In genomic region chr19:4303640-4303995, GRCm38 (mm10) we compare ENCODE assay signal across 8 mouse cellular contexts. TPM values are rescaled to one million over a fixed set of nuclear protein-coding genes. Genes with fewer than 3 reads are reported as not detected.
A peak's percentile ranks its signal among the peaks of the same experiment; 100 is the strongest.
DNase-seq lines count a peak whose midpoint lies in the region; ATAC-seq and TF ChIP-seq lines count a peak whose summit lies in the region.
"Had no signal": no experiment of that assay in that cellular context is flagged by ENCODE, and none has a peak within 500 bp of the region (broad histone marks: within the 10 kb centered on the region; RNA-seq: fewer than 3 reads in every experiment).

No protein-coding gene starts in this region.

- peaks cover 61% of the 10 kb centered on the region for H3K4me1 ChIP-seq in hindbrain, embryonic 14.5 days (replicated peaks; ENCODE audit: control insufficient read depth, insufficient read depth, low read length)
- H3K4me1 ChIP-seq in hindbrain, embryonic 11.5 days (replicated peaks; ENCODE audit: control insufficient read depth, insufficient read depth, low read length), result peaks cover 24% of the 10 kb centered on the region
- peaks cover 34% of the 10 kb centered on the region for H3K4me1 ChIP-seq in bone marrow macrophage, adult 2 months (ENCODE audit: control insufficient read depth, insufficient read depth, low read length)
- peaks cover 60% of the 10 kb centered on the region for H3K4me1 ChIP-seq in midbrain, embryonic 16.5 days (ENCODE audit: control insufficient read depth, insufficient read depth, low read length)

- DNase-seq in hindbrain, embryonic 14.5 days (ENCODE audit: low spot score), result no peak
- no peak for DNase-seq in hindbrain, embryonic 11.5 days (ENCODE audit: low spot score)
- DNase-seq in B cell, adult 2 months, result peak; percentile 45 to 55
- DNase-seq in ovary, adult 18-20 months (ENCODE audit: low spot score), result no peak
- no peak for DNase-seq in ovary, postnatal 14 days (ENCODE audit: low spot score)

- no peak overlapping the region for H3K4me3 ChIP-seq in hindbrain, embryonic 14.5 days (replicated peaks; ENCODE audit: low read length)
- no peak overlapping the region for H3K4me3 ChIP-seq in hindbrain, embryonic 11.5 days (ENCODE audit: low read depth, low read length)
- peak overlapping the region; percentile 91 for H3K4me3 ChIP-seq in bone marrow macrophage, adult 2 months (ENCODE audit: insufficient read depth, low read length)
- H3K4me3 ChIP-seq in midbrain, embryonic 16.5 days (ENCODE audit: low read depth, low read length), result no peak overlapping the region

- no peak for ATAC-seq in hindbrain, embryonic 14.5 days (ENCODE audit: low FRiP score)
- ATAC-seq in hindbrain, embryonic 11.5 days (ENCODE audit: low FRiP score), result no peak
- no peak for ATAC-seq in midbrain, embryonic 16.5 days
- ATAC-seq: activated CD4-positive, CD25-positive, alpha-beta regulatory T cell, adult 4 months had no signal

- no peak overlapping the region for H3K9ac ChIP-seq in hindbrain, embryonic 14.5 days
- no peak overlapping the region for H3K9ac ChIP-seq in hindbrain, embryonic 11.5 days (ENCODE audit: low read depth, low read length)
- no peak overlapping the region for H3K9ac ChIP-seq in midbrain, embryonic 16.5 days (ENCODE audit: low read depth, low read length)

- no peaks in the 10 kb centered on the region for H3K36me3 ChIP-seq in hindbrain, embryonic 14.5 days (replicated peaks; ENCODE audit: control insufficient read depth, insufficient read depth)
- H3K36me3 ChIP-seq in hindbrain, embryonic 11.5 days (ENCODE audit: control insufficient read depth, insufficient read depth, low read length), result no peaks in the 10 kb centered on the region
- H3K36me3 ChIP-seq in midbrain, embryonic 16.5 days (ENCODE audit: control insufficient read depth, insufficient read depth, low read length), result no peaks in the 10 kb centered on the region

- no peak overlapping the region for H3K27ac ChIP-seq in hindbrain, embryonic 14.5 days
- no peak overlapping the region for H3K27ac ChIP-seq in hindbrain, embryonic 11.5 days (ENCODE audit: low read depth, low read length)
- peak overlapping the region; percentile 98 for H3K27ac ChIP-seq in bone marrow macrophage, adult 2 months (ENCODE audit: insufficient read depth, low read depth, low read length)
- 0 out of 2 replicates have a peak overlapping the region, but pooled peaks have one; percentile 15 for H3K27ac ChIP-seq in midbrain, embryonic 16.5 days (ENCODE audit: low read length)

- TF ChIP-seq POLR2A in bone marrow macrophage, adult 2 months (IDR thresholded peaks at IDR 0.05; ENCODE audit: borderline replicate concordance, low read depth, low read length), result no peak

- H3K9me3 ChIP-seq in hindbrain, embryonic 14.5 days (ENCODE audit: control insufficient read depth, low read length), result no peaks in the 10 kb centered on the region
- no peaks in the 10 kb centered on the region for H3K9me3 ChIP-seq in hindbrain, embryonic 11.5 days (ENCODE audit: control insufficient read depth, low read length)
- no peaks in the 10 kb centered on the region for H3K9me3 ChIP-seq in midbrain, embryonic 16.5 days (replicated peaks; ENCODE audit: control insufficient read depth, low read length, poor library complexity, severe bottlenecking)

- TF ChIP-seq CTCF in bone marrow macrophage, adult 2 months (IDR thresholded peaks at IDR 0.05; ENCODE audit: low read depth, low read length), result no peak

- H3K27me3 ChIP-seq in hindbrain, embryonic 14.5 days (ENCODE audit: control insufficient read depth, insufficient read depth, low read length), result no peaks in the 10 kb centered on the region
- H3K27me3 ChIP-seq in hindbrain, embryonic 11.5 days (ENCODE audit: control insufficient read depth, insufficient read depth, low read length), result no peaks in the 10 kb centered on the region
- no peaks in the 10 kb centered on the region for H3K27me3 ChIP-seq in midbrain, embryonic 16.5 days (ENCODE audit: control insufficient read depth, insufficient read depth, low read depth, low read length)

- 93% methylated on average over 5 of the region's 5 CpGs for WGBS in hindbrain, embryonic 14.5 days
- WGBS in hindbrain, embryonic 11.5 days, result 96% methylated on average over 5 of the region's 5 CpGs
- WGBS in midbrain, embryonic 16.5 days, result 97% methylated on average over 5 of the region's 5 CpGs

- peak overlapping the region; percentile 83 for H3K4me2 ChIP-seq in hindbrain, embryonic 14.5 days (replicated peaks)
- no peak overlapping the region for H3K4me2 ChIP-seq in hindbrain, embryonic 11.5 days (replicated peaks; ENCODE audit: low read depth, low read length)
- peak overlapping the region; percentile 92; the same call in 1 of the 2 replicates for H3K4me2 ChIP-seq in midbrain, embryonic 16.5 days (ENCODE audit: low read length)

RNA-seq across cellular contexts. Expression of gene Grk2, which starts 2.4 kb away (rescaled TPM):
- 29.2 and 30.4 TPM in 2 replicates for polyA plus RNA-seq in hindbrain, embryonic 14.5 days (2014; fragmentation: Nextera tagmentation; extraction: Ambion mirVana)
- polyA plus RNA-seq in hindbrain, embryonic 11.5 days (2014; fragmentation: Nextera tagmentation; extraction: Ambion mirVana), result 12.5 and 13.9 TPM in 2 replicates
- polyA plus RNA-seq in bone marrow macrophage, adult 2 months (2012; ENCODE audit: insufficient read depth, insufficient read length, missing spikeins), result 250 and 278 TPM in 2 replicates
- polyA plus RNA-seq in midbrain, embryonic 16.5 days (2015; fragmentation: Nextera tagmentation; extraction: Ambion mirVana), result 24.8 and 26.8 TPM in 2 replicates

RNA-seq across cellular contexts. Expression of gene Ankrd13d, which starts 20.7 kb away (rescaled TPM):
- polyA plus RNA-seq in hindbrain, embryonic 14.5 days (2014; fragmentation: Nextera tagmentation; extraction: Ambion mirVana), result 50.7 and 56.6 TPM in 2 replicates
- polyA plus RNA-seq in hindbrain, embryonic 11.5 days (2014; fragmentation: Nextera tagmentation; extraction: Ambion mirVana), result 8.6 and 11.0 TPM in 2 replicates
- polyA plus RNA-seq in bone marrow macrophage, adult 2 months (2012; ENCODE audit: insufficient read depth, insufficient read length, missing spikeins), result 21.8 TPM in 2 replicates
- polyA plus RNA-seq in midbrain, embryonic 16.5 days (2015; fragmentation: Nextera tagmentation; extraction: Ambion mirVana), result 55.6 and 65.7 TPM in 2 replicates

RNA-seq across cellular contexts. Expression of gene Ssh3, which starts 34.6 kb away (rescaled TPM):
- 12.9 and 13.4 TPM in 2 replicates for polyA plus RNA-seq in hindbrain, embryonic 14.5 days (2014; fragmentation: Nextera tagmentation; extraction: Ambion mirVana)
- 2.8 and 3.9 TPM in 2 replicates for polyA plus RNA-seq in hindbrain, embryonic 11.5 days (2014; fragmentation: Nextera tagmentation; extraction: Ambion mirVana)
- polyA plus RNA-seq in bone marrow macrophage, adult 2 months (2012; ENCODE audit: insufficient read depth, insufficient read length, missing spikeins), result 84.2 and 87.6 TPM in 2 replicates
- 14.7 and 19.6 TPM in 2 replicates for polyA plus RNA-seq in midbrain, embryonic 16.5 days (2015; fragmentation: Nextera tagmentation; extraction: Ambion mirVana)

Comparison
In these comparisons a context has a peak if more than half of its experiments do, and no peak if none do; other contexts are left out.
1. DNase-seq: peak in B cell, adult 2 months (2 of 2); none in hindbrain, embryonic 14.5 days (single experiment), hindbrain, embryonic 11.5 days (single experiment), ovary, adult 18-20 months (single experiment) and ovary, postnatal 14 days (single experiment).
2. H3K27ac ChIP-seq: peak in bone marrow macrophage, adult 2 months (single experiment) and midbrain, embryonic 16.5 days (single experiment); none in hindbrain, embryonic 14.5 days (single experiment) and hindbrain, embryonic 11.5 days (single experiment).